Mouse (Mus musculus) liver, embryonic 13.5 days (tissue): Measurements from ENCODE around the gene Zfp365. TPM values are rescaled to one million over a fixed set of nuclear protein-coding genes. Genes with fewer than 3 reads are reported as not detected.

ENCODE experiments used
- ATAC-seq: fragments of 200-750 bp; cut with Nextera tagmentation; 2 replicates; pipeline ENCODE4 v1.8.0; 2017; ENCODE audit warnings: low read depth, mild to moderate bottlenecking, moderate number of reproducible peaks, moderate library complexity
- DNase-seq: peaks from one replicate; pipeline ENCODE4 v3.0.0; 2022
- H3K27ac ChIP-seq: fragments of 300-500 bp; sonication (generic); 2 replicates; pipeline ENCODE4 v1.5.1; 2015; ENCODE audit warnings: moderate library complexity, mild to moderate bottlenecking, inconsistent platforms
- H3K27me3 ChIP-seq: fragments of 300-500 bp; sonication (generic); 2 replicates; pipeline ENCODE4 v1.6.1; 2015; ENCODE audit warnings: mild to moderate bottlenecking, inconsistent platforms
- H3K36me3 ChIP-seq: fragments of 300-500 bp; sonication (generic); 2 replicates; pipeline ENCODE4 v1.6.1; 2015; ENCODE audit warnings: mild to moderate bottlenecking, inconsistent platforms
- H3K4me1 ChIP-seq: fragments of 300-500 bp; sonication (generic); replicated peaks from 2 replicates; pipeline ENCODE4 v1.6.1; 2015; ENCODE audit warnings: inconsistent platforms
- H3K4me2 ChIP-seq: fragments of 300-500 bp; sonication (generic); 2 replicates; pipeline ENCODE4 v1.6.1; 2015; ENCODE audit warnings: inconsistent platforms, mild to moderate bottlenecking, moderate library complexity
- H3K4me3 ChIP-seq: fragments of 300-500 bp; sonication (generic); replicated peaks from 2 replicates; pipeline ENCODE4 v1.5.1; 2015; ENCODE audit warnings: mild to moderate bottlenecking, inconsistent platforms
- H3K9ac ChIP-seq: fragments of 300-500 bp; sonication (generic); 2 replicates; pipeline ENCODE4 v1.6.1; 2015; ENCODE audit warnings: mild to moderate bottlenecking, inconsistent platforms
- H3K9me3 ChIP-seq: fragments of 300-500 bp; sonication (generic); replicated peaks from 2 replicates; pipeline ENCODE4 v1.6.1; 2016; ENCODE audit warnings: inconsistent platforms
- WGBS: fragments of 180-500 bp; shearing (Covaris S2); methylation state at CpG from one replicate; pipeline ENCODE4 v1.1.7; 2015; ENCODE audit not compliant: insufficient replicate concordance; 5-methylcytosine and 5-hydroxymethylcytosine counted together
- polyA plus RNA-seq: library from polyadenylated mRNA; unstranded; fragments of >200 nt; fragmentation: Nextera tagmentation; extraction: Ambion mirVana; gene quantifications from 2 replicates; pipeline ENCODE4 v1.2.1, GENCODE M21; 2015

The Zfp365 gene
- polyA plus RNA-seq, 1 experiment from 2014 or later = 0.12 TPM

GRCm38 (mm10) chr10:67839156-67839555, 73.3 kb downstream of the Zfp365 start:
- 42% methylated on average over 3 of the region's 3 CpGs for WGBS
- no peak for ATAC-seq
- no peak for DNase-seq
- Histone ChIP-seq H3K27me3 (no peaks in the 10 kb centered on the region), H3K4me3 (no peak overlapping the region), H3K9ac (no peak overlapping the region), H3K4me2 (no peak overlapping the region), H3K27ac (no peak overlapping the region), H3K9me3 (no peaks in the 10 kb centered on the region), H3K36me3 (no peaks in the 10 kb centered on the region), H3K4me1 (no peaks in the 10 kb centered on the region)

- H3K4me1 ChIP-seq = no peaks in the 10 kb centered on the region
- no peaks in the 10 kb centered on the region for H3K9me3 ChIP-seq
- no peak for DNase-seq
- no peak overlapping the region for H3K4me3 ChIP-seq
- no peak overlapping the region for H3K9ac ChIP-seq
- no peaks in the 10 kb centered on the region for H3K27me3 ChIP-seq
- 78% methylated on average over 17 of the region's 17 CpGs for WGBS
- H3K36me3 ChIP-seq = no peaks in the 10 kb centered on the region
- H3K27ac ChIP-seq = no peak overlapping the region
- ATAC-seq = no peak
- no peak overlapping the region for H3K4me2 ChIP-seq
Observed at GRCm38 (mm10) chr10:67836426-67836825, 76.0 kb downstream of the Zfp365 start.

Other genes with a start within 250 kb of the Zfp365 start
- gene Rtkn2, start 66.9 kb upstream of the Zfp365 start, polyA plus RNA-seq = 1.6 and 1.8 TPM in 2 replicates